Mouse (Mus musculus): ENCODE measurements at regions not wholly inside any gene's neighbourhood (a gene's known extent, or its start where the extent isn't known, plus 50 kb on each side); places are given as distances from the start of the nearest gene placed in this dataset.

DNA sequence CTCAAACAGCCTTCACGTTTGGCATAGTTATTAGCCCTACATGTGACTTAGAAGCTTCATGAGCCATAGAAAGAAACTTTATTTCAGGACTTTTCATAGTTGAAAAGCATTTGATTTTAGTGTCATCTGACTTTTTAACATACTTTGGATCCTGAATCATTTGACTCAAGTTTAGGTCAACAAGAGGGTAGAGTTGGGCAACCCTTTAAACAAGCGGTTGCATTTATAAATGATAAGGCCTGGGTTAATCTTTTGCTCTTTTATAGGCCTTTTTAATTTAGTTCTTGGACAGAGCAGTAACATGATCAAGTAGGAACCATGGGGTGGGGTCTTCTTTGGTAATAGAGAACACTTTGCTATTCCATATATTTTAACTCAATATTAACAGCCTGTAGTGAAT lies 204.4 kb downstream of the Csl start:
- WGBS, result 83% methylated on average over 2 of the region's 2 CpGs
- no peaks in the 10 kb centered on the region for H3K9me3 ChIP-seq
- H3K9ac ChIP-seq, result no peak overlapping the region
- H3K4me3 ChIP-seq, result no peak overlapping the region
- H3K27me3 ChIP-seq, result no peaks in the 10 kb centered on the region
- no peak for ATAC-seq (ENCODE audit: insufficient number of reproducible peaks, low FRiP score, low TSS enrichment, low read depth)
- no peak overlapping the region for H3K4me2 ChIP-seq
- H3K4me1 ChIP-seq, result peaks cover 2% of the 10 kb centered on the region; the same call in 1 of the 2 replicates
- no peaks in the 10 kb centered on the region for H3K36me3 ChIP-seq
- no peak overlapping the region for H3K27ac ChIP-seq

DNA sequence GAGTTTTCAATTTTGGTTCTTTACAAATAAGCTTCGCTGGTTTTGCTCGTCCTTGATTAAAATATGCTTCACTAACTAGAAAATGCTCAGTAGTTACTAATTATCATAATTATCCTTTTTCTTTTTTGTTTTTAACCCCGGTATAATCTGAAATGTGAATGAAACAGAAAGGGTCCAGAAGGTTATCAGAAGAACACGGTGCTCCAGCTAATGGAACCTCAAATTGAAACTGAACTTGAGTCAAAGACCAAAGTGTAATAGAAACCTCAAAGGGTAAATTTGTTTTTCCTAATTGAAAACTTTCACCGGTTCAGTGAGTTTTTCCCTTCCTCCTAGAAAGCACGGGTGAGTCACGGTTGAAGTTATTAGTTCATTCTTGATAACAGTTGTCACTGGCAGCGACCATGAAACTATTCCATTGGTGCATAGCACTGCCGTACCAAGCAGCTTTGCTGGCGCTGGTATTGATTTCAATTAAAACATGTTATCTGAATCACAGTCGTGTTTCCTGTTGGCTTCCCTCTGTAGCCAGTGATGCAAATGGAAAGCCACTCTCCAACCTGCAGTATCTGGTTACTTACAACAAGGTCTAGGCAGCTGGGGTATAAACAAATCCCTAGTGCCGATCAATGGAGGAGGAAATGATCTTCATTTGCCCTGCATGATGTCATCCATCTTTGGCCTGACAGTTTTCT lies 203.7 kb downstream of the Csl start:
- Histone ChIP-seq H3K4me2 (no peak overlapping the region), H3K27ac (no peak overlapping the region), H3K27me3 (no peaks in the 10 kb centered on the region)

DNA sequence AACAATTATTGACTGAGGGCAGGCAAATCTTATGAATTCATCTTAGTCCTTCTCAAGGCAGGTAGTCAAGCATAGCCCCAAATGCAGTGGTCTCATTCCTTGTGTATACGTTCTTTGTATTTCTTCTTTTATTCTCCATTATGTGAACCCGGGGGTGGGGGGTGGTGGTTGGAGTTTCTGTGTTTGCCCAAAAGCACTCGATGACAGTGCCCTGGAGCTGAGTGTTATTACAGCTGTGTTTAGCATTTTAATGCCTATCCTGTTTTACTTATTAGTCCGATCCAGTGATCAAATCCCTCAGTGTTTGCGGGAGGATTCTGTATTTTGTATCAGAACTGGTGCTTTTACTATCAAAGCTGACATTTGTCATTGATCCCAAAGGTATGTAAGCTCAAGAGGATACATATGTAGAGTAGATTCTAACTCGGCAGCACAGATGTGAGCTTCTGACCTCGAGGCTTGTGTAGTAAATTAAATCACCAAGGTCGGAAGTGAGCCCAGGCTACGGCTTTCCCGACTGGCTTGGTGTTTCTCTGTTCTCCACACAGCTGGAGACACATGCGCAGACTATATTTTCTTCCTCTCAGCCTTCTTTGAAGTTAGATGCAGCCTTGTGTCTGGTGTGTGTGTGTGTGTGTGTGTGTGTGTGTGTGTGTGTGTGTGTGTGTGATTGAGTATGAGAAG lies 203.0 kb downstream of the Csl start:
- ATAC-seq (ENCODE audit: insufficient number of reproducible peaks, low FRiP score, low TSS enrichment, low read depth), result no peak

More for the DNA sequence above, 203.7 kb downstream of the Csl start:
- H3K9ac ChIP-seq, result no peak overlapping the region
- H3K4me1 ChIP-seq, result peaks cover 2% of the 10 kb centered on the region; the same call in 1 of the 2 replicates
- H3K36me3 ChIP-seq, result no peaks in the 10 kb centered on the region
- ATAC-seq (ENCODE audit: insufficient number of reproducible peaks, low FRiP score, low TSS enrichment, low read depth), result no peak
- H3K9me3 ChIP-seq, result no peaks in the 10 kb centered on the region
- no peak overlapping the region for H3K4me3 ChIP-seq
- WGBS, result 65% methylated on average over 12 of the region's 12 CpGs

DNA sequence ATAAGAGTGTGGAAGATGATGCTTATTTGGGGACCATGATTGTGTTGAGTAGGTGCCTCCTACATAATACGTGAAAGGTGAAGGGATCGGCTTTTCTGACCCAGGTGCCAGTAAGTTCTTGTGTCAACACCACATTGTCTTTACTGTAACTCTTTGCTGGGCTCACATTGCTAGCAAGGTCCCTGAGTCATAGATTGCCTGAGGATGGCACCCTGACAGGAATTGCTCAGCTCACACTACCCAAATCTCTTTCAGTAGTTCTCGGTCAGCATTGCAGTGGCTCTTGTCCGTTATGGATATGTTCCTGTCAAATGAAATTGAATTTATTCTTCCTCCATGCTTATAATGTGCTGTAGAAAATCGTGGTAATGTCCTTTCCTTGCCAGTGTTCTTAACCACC lies 200.8 kb downstream of the Csl start:
- H3K4me2 ChIP-seq, result no peak overlapping the region
- no peak overlapping the region for H3K9ac ChIP-seq
- 88% methylated on average over 5 of the region's 5 CpGs for WGBS
- H3K9me3 ChIP-seq, result no peaks in the 10 kb centered on the region
- no peak for ATAC-seq (ENCODE audit: insufficient number of reproducible peaks, low FRiP score, low TSS enrichment, low read depth)
- peaks cover 5% of the 10 kb centered on the region; the same call in 1 of the 2 replicates for H3K4me1 ChIP-seq
- no peaks in the 10 kb centered on the region for H3K36me3 ChIP-seq
- H3K27me3 ChIP-seq, result no peaks in the 10 kb centered on the region
- H3K4me3 ChIP-seq, result no peak overlapping the region
- no peak overlapping the region for H3K27ac ChIP-seq

More for the DNA sequence above, 203.0 kb downstream of the Csl start:
- WGBS, result 36% methylated on average over 11 of the region's 11 CpGs
- H3K4me2 ChIP-seq, result no peak overlapping the region
- no peaks in the 10 kb centered on the region for H3K36me3 ChIP-seq
- H3K9me3 ChIP-seq, result no peaks in the 10 kb centered on the region
- no peak overlapping the region for H3K4me3 ChIP-seq
- peaks cover 5% of the 10 kb centered on the region; the same call in 1 of the 2 replicates for H3K4me1 ChIP-seq
- no peak overlapping the region for H3K9ac ChIP-seq
- no peak overlapping the region for H3K27ac ChIP-seq
- H3K27me3 ChIP-seq, result no peaks in the 10 kb centered on the region

DNA sequence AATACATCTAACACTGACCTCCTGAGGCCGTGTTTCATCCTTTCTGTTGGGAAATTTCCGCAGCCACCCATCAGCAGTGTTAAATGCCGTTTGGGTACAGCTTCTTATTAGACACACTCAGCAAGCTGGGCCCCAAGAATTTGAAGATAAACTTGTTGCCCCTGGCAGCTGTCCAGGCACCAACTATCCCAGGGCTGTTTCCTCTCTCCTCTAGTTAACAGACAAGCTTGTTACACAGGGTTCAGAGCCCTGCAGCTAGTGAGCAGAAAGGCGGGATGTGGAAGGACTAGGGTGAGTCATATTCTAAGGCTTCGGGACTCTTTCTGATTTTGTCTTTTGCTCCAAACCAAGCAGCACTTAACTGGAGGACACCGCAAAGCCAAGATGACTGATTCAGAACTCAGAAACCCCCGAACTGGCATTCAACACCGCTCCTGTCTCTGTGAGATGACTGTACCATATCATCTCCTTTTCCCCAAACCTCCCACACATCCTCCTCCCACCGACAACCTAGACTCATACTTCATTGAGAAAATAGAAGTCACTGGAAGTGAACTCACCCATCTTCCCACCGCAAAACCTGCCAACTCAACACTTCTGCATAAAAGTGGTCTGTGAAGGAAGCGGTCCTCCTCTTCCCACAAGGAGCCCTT lies 198.2 kb downstream of the Csl start:
- Histone ChIP-seq H3K9ac (no peak overlapping the region), H3K4me2 (no peak overlapping the region), H3K27ac (no peak overlapping the region), H3K4me1 (0 out of 2 replicates have a peak, but pooled peaks cover 5% of the 10 kb centered on the region), H3K4me3 (no peak overlapping the region), H3K27me3 (no peaks in the 10 kb centered on the region), H3K9me3 (no peaks in the 10 kb centered on the region), H3K36me3 (no peaks in the 10 kb centered on the region)
- 71% methylated on average over 11 of the region's 11 CpGs for WGBS
- ATAC-seq (ENCODE audit: insufficient number of reproducible peaks, low FRiP score, low TSS enrichment, low read depth), result no peak

DNA sequence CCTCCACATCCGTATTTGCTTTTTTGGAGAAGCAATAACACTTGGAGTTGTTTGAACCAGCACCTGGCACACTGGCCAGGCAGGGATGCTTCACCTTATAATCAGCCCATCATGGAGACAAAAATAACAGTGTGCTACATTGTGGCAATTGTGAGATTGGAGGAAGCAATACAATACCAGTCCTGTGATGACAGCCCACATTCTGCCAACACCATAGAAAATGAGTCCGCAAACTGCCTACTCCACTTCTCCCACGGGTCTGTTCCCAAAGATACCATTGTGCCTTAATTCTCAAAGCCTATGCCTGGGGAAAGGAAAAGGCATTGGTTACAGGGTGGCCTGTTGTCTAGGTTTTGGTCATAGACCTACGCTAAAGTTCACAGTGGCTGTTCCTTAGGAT lies 194.9 kb downstream of the Csl start:
- 0 out of 2 replicates have a peak, but pooled peaks cover 3% of the 10 kb centered on the region for H3K4me1 ChIP-seq
- H3K9ac ChIP-seq, result no peak overlapping the region
- no peaks in the 10 kb centered on the region for H3K36me3 ChIP-seq
- no peaks in the 10 kb centered on the region for H3K9me3 ChIP-seq
- no peak overlapping the region for H3K4me2 ChIP-seq
- ATAC-seq (ENCODE audit: insufficient number of reproducible peaks, low FRiP score, low TSS enrichment, low read depth), result no peak
- WGBS, result 83% methylated on average over 4 of the region's 4 CpGs
- no peak overlapping the region for H3K27ac ChIP-seq
- H3K27me3 ChIP-seq, result no peaks in the 10 kb centered on the region
- no peak overlapping the region for H3K4me3 ChIP-seq

DNA sequence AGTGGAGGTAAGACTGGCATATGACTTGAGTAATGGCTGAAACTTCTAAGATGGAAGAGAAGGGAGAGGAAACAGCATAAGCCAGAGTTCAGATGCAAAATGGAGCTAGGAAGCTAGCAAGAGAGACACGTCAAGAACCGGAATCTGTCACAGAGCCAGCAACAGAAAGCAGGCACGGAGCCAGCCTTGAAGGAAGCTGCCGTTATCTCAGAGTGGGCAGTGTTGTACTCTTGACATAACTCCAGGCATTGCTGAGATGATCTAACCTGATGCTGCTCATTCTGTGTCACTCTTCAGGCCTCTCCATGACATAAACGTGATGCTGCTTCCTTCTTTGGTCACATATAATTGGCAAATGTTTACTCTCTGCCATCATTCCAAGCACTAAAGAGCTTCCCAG lies 191.0 kb downstream of the Csl start:
- no peaks in the 10 kb centered on the region for H3K27me3 ChIP-seq
- H3K4me1 ChIP-seq, result no peaks in the 10 kb centered on the region
- no peaks in the 10 kb centered on the region for H3K36me3 ChIP-seq
- no peak overlapping the region for H3K27ac ChIP-seq
- H3K9ac ChIP-seq, result no peak overlapping the region
- WGBS, result 71% methylated on average over 5 of the region's 5 CpGs
- ATAC-seq (ENCODE audit: insufficient number of reproducible peaks, low FRiP score, low TSS enrichment, low read depth), result no peak
- no peak overlapping the region for H3K4me2 ChIP-seq
- H3K4me3 ChIP-seq, result no peak overlapping the region
- no peaks in the 10 kb centered on the region for H3K9me3 ChIP-seq

DNA sequence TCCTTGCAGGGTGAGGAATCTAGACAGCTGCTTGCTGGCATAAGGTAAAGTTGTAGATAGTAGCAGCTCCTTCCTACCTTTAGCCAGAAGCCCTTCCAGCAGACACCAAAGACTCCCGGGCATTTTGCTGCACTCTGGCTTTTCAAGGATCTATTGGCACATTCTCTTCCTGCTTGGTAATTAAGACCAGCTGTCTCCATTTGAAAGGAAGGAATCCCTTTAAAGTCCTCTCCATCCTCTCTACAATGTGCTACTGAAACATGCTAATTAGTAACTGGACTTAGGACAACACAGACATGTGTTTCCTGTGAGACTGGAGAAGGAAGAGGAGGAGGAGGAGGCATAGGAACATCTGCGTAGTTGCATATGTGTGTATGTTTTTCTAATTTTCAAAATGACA lies 189.3 kb downstream of the Csl start:
- Histone ChIP-seq H3K27me3 (no peaks in the 10 kb centered on the region), H3K4me2 (no peak overlapping the region), H3K9me3 (no peaks in the 10 kb centered on the region), H3K36me3 (no peaks in the 10 kb centered on the region), H3K4me1 (no peaks in the 10 kb centered on the region), H3K4me3 (no peak overlapping the region), H3K9ac (no peak overlapping the region), H3K27ac (no peak overlapping the region)
- 15% methylated on average over 2 of the region's 2 CpGs for WGBS
- no peak for ATAC-seq (ENCODE audit: insufficient number of reproducible peaks, low FRiP score, low TSS enrichment, low read depth)

DNA sequence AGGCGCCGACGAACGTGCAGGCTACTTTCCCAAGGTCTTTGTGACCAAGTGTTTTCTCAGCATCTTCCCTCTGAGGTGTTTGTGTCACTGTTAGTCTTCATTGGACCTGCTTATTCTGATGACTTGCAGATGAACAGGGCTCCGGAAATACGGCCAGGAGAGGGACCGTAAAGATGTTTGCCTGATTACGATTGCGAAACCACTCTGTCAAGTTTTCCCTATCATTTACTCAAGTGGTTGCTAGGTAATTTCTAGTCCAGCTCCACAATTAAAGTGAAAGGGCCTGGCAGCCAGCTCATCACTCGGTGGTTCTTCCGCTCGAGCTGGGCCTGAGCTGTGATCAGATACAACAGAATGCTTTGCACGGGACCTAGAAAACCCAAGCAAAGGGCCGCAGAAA lies 185.5 kb downstream of the Csl start:
- no peaks in the 10 kb centered on the region for H3K9me3 ChIP-seq
- H3K4me2 ChIP-seq, result no peak overlapping the region
- no peak overlapping the region for H3K27ac ChIP-seq
- no peak overlapping the region for H3K4me3 ChIP-seq
- peaks cover 3% of the 10 kb centered on the region; the same call in 1 of the 2 replicates for H3K27me3 ChIP-seq
- no peak for ATAC-seq (ENCODE audit: insufficient number of reproducible peaks, low FRiP score, low TSS enrichment, low read depth)
- H3K4me1 ChIP-seq, result no peaks in the 10 kb centered on the region
- no peak overlapping the region for H3K9ac ChIP-seq
- H3K36me3 ChIP-seq, result no peaks in the 10 kb centered on the region
- WGBS, result 65% methylated on average over 14 of the region's 14 CpGs

DNA sequence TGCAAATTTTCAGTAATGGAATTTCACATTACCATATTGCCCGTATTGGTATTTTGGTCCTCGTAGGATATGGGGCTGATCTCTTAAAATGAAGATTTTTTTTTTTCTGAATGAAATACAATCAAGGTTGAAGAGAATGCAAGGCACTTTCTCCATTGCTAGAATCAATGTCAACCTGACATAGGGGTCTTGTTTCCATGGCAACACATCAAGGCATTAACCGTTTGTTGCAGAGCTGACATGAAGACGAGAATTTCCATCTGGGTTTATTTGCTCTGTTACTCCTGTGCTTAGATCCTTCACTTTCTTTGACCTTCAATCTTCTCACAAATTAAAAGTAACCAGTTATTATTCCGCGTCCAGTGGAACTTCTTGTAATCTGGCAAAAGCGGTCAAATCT lies 184.2 kb downstream of the Csl start:
- 83% methylated on average over 7 of the region's 7 CpGs for WGBS
- Histone ChIP-seq H3K27me3 (peaks cover 3% of the 10 kb centered on the region; the same call in 1 of the 2 replicates), H3K36me3 (no peaks in the 10 kb centered on the region), H3K9ac (no peak overlapping the region), H3K4me3 (no peak overlapping the region), H3K4me2 (no peak overlapping the region), H3K9me3 (no peaks in the 10 kb centered on the region), H3K27ac (no peak overlapping the region), H3K4me1 (no peaks in the 10 kb centered on the region)
- no peak for ATAC-seq (ENCODE audit: insufficient number of reproducible peaks, low FRiP score, low TSS enrichment, low read depth)

DNA sequence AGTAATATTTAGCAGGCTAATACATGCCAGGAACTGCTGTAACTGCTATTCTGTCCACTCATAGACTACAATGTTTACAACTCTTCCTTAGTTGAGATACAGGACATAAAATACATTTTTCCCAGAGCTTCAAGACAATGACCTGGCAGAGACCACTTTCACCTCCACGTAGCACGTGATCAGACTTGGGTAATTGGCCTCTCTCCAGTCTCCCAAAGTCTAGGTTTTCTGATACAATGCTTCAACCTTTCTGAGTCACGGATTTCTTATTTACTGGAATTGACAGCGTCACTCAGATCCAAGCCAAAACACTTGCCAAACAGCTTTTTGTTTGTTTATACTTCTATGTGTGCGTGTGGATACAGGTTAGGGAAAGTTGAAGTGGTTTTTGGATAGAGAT lies 183.2 kb downstream of the Csl start:
- H3K27ac ChIP-seq, result no peak overlapping the region
- peaks cover 3% of the 10 kb centered on the region; the same call in 1 of the 2 replicates for H3K27me3 ChIP-seq
- no peak overlapping the region for H3K4me3 ChIP-seq
- H3K9ac ChIP-seq, result no peak overlapping the region
- no peak overlapping the region for H3K4me2 ChIP-seq
- no peaks in the 10 kb centered on the region for H3K36me3 ChIP-seq
- no peak for ATAC-seq (ENCODE audit: insufficient number of reproducible peaks, low FRiP score, low TSS enrichment, low read depth)
- no peaks in the 10 kb centered on the region for H3K9me3 ChIP-seq
- no peaks in the 10 kb centered on the region for H3K4me1 ChIP-seq
- WGBS, result 74% methylated on average over 5 of the region's 5 CpGs

DNA sequence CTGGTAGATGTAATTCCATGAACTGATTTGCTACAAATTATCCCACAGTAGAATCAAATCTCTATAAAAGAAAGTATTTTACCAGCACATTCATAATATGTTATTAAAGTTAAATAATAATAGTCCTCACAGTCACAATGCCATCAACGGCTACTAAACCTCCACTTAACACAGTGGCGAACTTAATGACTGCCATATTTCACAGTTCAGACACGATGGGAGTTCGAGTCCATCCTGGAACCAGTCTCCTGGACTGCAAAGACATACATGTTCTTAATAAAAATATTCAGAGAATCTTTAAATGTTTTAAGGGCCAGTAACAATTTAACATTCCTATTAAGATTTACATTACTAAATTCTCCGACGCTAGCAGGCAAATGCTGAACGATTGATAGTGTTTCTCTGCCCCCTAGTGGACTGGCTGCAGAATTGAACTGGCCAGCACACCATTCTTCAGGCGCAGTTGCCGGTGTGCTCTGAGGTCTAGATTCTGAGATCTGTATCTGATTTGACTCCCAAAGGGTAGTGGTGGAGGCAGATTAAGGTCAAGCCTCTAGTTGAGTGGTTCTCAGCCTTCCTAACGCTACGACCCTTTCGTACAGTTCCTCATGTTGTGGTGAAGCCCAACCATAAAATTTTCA lies 182.3 kb downstream of the Csl start:
- Histone ChIP-seq H3K27me3 (peaks cover 3% of the 10 kb centered on the region; the same call in 1 of the 2 replicates), H3K27ac (no peak overlapping the region), H3K4me3 (no peak overlapping the region), H3K36me3 (no peaks in the 10 kb centered on the region), H3K4me2 (no peak overlapping the region), H3K4me1 (no peaks in the 10 kb centered on the region), H3K9me3 (no peaks in the 10 kb centered on the region), H3K9ac (no peak overlapping the region)
- no peak for ATAC-seq (ENCODE audit: insufficient number of reproducible peaks, low FRiP score, low TSS enrichment, low read depth)
- WGBS, result 11% methylated on average over 12 of the region's 12 CpGs

Data from limb, embryonic 15.5 days (tissue).